Mouse (Mus musculus) kidney, embryonic 16.5 days (tissue): ENCODE results near the gene Baz2b. TPM values are rescaled to one million over a fixed set of nuclear protein-coding genes. Genes with fewer than 3 reads are reported as not detected.
"Not testable (repeated sequence)": the region's sequence is repeated elsewhere in the genome, so short reads cannot be mapped to it uniquely, and the experiment has no call there.

Experiments used
- ATAC-seq: fragments of 200-750 bp; cut with Nextera tagmentation; 2 replicates; pipeline ENCODE4 v1.8.0; 2017; ENCODE audit warnings: moderate TSS enrichment; ENCODE audit not compliant: low FRiP score, low TSS enrichment
- H3K27ac ChIP-seq: fragments of 300-500 bp; sonication (generic); 2 replicates; pipeline ENCODE4 v1.5.1; 2014; ENCODE audit warnings: low read length
- H3K27me3 ChIP-seq: fragments of 300-500 bp; sonication (generic); 2 replicates; pipeline ENCODE4 v1.6.1; 2014; ENCODE audit warnings: low read length, control low read depth, mixed read lengths; ENCODE audit not compliant: insufficient read depth
- H3K36me3 ChIP-seq: fragments of 300-500 bp; sonication (generic); 2 replicates; pipeline ENCODE4 v1.6.1; 2014; ENCODE audit warnings: low read length, control low read depth, mixed read lengths; ENCODE audit not compliant: insufficient read depth
- H3K4me1 ChIP-seq: fragments of 300-500 bp; sonication (generic); 2 replicates; pipeline ENCODE4 v1.6.1; 2014; ENCODE audit warnings: low read length, control low read depth, mixed read lengths; ENCODE audit not compliant: insufficient read depth
- H3K4me2 ChIP-seq: fragments of 300-500 bp; sonication (generic); replicated peaks from 2 replicates; pipeline ENCODE4 v1.6.1; 2014; ENCODE audit warnings: low read depth, low read length
- H3K4me3 ChIP-seq: fragments of 300-500 bp; sonication (generic); 2 replicates; pipeline ENCODE4 v1.5.1; 2014; ENCODE audit warnings: mild to moderate bottlenecking, low read length
- H3K9ac ChIP-seq: fragments of 300-500 bp; sonication (generic); replicated peaks from 2 replicates; pipeline ENCODE4 v1.6.1; 2014; ENCODE audit warnings: low read length
- H3K9me3 ChIP-seq: fragments of 300-500 bp; sonication (generic); 2 replicates; pipeline ENCODE4 v1.6.1; 2016; ENCODE audit warnings: low read length, control low read depth
- WGBS: fragments of 180-500 bp; shearing (Covaris S2); extraction: QIAGEN DNeasy Blood & Tissue Kit; methylation state at CpG from one replicate; pipeline ENCODE4 v1.1.7; 2014; 5-methylcytosine and 5-hydroxymethylcytosine counted together
- polyA plus RNA-seq: library from polyadenylated mRNA; unstranded; fragments of >200 nt; fragmentation: Nextera tagmentation; extraction: Ambion mirVana; gene quantifications from 2 replicates; pipeline ENCODE4 v1.2.1, GENCODE M21; 2015

The Baz2b gene
- polyA plus RNA-seq, 1 experiment from 2014 or later, result 51.1 TPM

GRCm38 (mm10) chr2:59853543-59853942 is 356.1 kb downstream of the Baz2b start:
- Histone ChIP-seq H3K4me2 (no peak overlapping the region), H3K4me1 (no peaks in the 10 kb centered on the region), H3K27ac (no peak overlapping the region), H3K36me3 (peaks cover 14% of the 10 kb centered on the region), H3K9ac (no peak overlapping the region), H3K4me3 (no peak overlapping the region), H3K9me3 (no peaks in the 10 kb centered on the region), H3K27me3 (no peaks in the 10 kb centered on the region)
- ATAC-seq, result no peak
- 90% methylated on average over 10 of the region's 10 CpGs for WGBS

GRCm38 (mm10) chr2:59852916-59853315 is 356.7 kb downstream of the Baz2b start:
- Histone ChIP-seq H3K4me2 (no peak overlapping the region), H3K36me3 (peaks cover 14% of the 10 kb centered on the region), H3K27me3 (no peaks in the 10 kb centered on the region), H3K4me1 (no peaks in the 10 kb centered on the region), H3K4me3 (no peak overlapping the region), H3K27ac (no peak overlapping the region), H3K9me3 (no peaks in the 10 kb centered on the region), H3K9ac (no peak overlapping the region)
- no peak; the same call in 1 of the 2 replicates for ATAC-seq
- WGBS, result 84% methylated on average over 11 of the region's 11 CpGs

- H3K4me1 ChIP-seq, H3K4me3 ChIP-seq, H3K9ac ChIP-seq, H3K4me2 ChIP-seq, ATAC-seq, H3K27me3 ChIP-seq, H3K27ac ChIP-seq, H3K9me3 ChIP-seq: not testable (repeated sequence)
- 82% methylated on average over 3 of the region's 5 CpGs for WGBS
- peaks cover 14% of the 10 kb centered on the region; the same call in 1 of the 2 replicates for H3K36me3 ChIP-seq
Measured at GRCm38 (mm10) chr2:59851885-59852284, 357.8 kb downstream of the Baz2b start.

Other genes starting within 250 kb of the Baz2b start
- gene March7, start within 50 bp of the Baz2b start, polyA plus RNA-seq, result 64.6 and 71.3 TPM in 2 replicates
- 42.1 and 44.8 TPM in 2 replicates for gene Cd302, start 74.6 kb upstream of the Baz2b start, polyA plus RNA-seq
- 2.7 and 3.0 TPM in 2 replicates for gene Ly75, start 173.5 kb upstream of the Baz2b start, polyA plus RNA-seq